Mouse (Mus musculus) heart, embryonic 14.5 days (tissue): ENCODE results near the gene Dqx1. TPM values are rescaled to one million over a fixed set of nuclear protein-coding genes. Genes with fewer than 3 reads are reported as not detected.
A peak's percentile ranks its signal among the peaks of the same experiment; 100 is the strongest.

Experiments used
- ATAC-seq: fragments of 200-750 bp; cut with Nextera tagmentation; 2 replicates; pipeline ENCODE4 v1.8.0; 2017; ENCODE audit warnings: low read depth, moderate TSS enrichment; ENCODE audit not compliant: insufficient number of reproducible peaks, insufficient read depth, low FRiP score
- H3K27ac ChIP-seq, 2 experiments: fragments of 200-500 bp in 1 of 2; fragments of 300-500 bp in 1 of 2; sonication (generic) in 1 of 2; replicated peaks in 1 of 2; 2 replicates each; pipeline ENCODE4 v1.5.1; 2012 to 2014; ENCODE audit warnings: low read depth in 2 of 2, low read length in 2 of 2, control low read depth in 1 of 2, mild to moderate bottlenecking in 1 of 2, mixed read lengths in 1 of 2; ENCODE audit not compliant: control insufficient read depth in 1 of 2, insufficient read depth in 1 of 2
- H3K27me3 ChIP-seq: fragments of 300-500 bp; sonication (generic); 2 replicates; pipeline ENCODE4 v1.6.1; 2014; ENCODE audit warnings: mild to moderate bottlenecking, low read length, control low read depth; ENCODE audit not compliant: control insufficient read depth, insufficient read depth
- H3K36me3 ChIP-seq: fragments of 300-500 bp; sonication (generic); 2 replicates; pipeline ENCODE4 v1.6.1; 2014; ENCODE audit warnings: mild to moderate bottlenecking, control low read depth, low read length, mixed read lengths; ENCODE audit not compliant: control insufficient read depth, insufficient read depth
- H3K4me1 ChIP-seq, 2 experiments: fragments of 200-500 bp in 1 of 2; fragments of 300-500 bp in 1 of 2; sonication (generic) in 1 of 2; 2 replicates each; pipeline ENCODE4 v1.6.1; 2012 to 2014; ENCODE audit warnings: low read length in 2 of 2, control low read depth in 1 of 2, mixed read lengths in 1 of 2; ENCODE audit not compliant: control insufficient read depth in 2 of 2, insufficient read depth in 2 of 2
- H3K4me2 ChIP-seq: fragments of 300-500 bp; sonication (generic); 2 replicates; pipeline ENCODE4 v1.6.1; 2014; ENCODE audit warnings: mild to moderate bottlenecking, low read length
- H3K4me3 ChIP-seq, 2 experiments: fragments of 200-500 bp in 1 of 2; fragments of 300-500 bp in 1 of 2; sonication (generic) in 1 of 2; 2 replicates each; pipeline ENCODE4 v1.5.1; 2012 to 2014; ENCODE audit warnings: low read length in 2 of 2, mild to moderate bottlenecking in 2 of 2, control low read depth in 1 of 2, low read depth in 1 of 2, moderate library complexity in 1 of 2; ENCODE audit not compliant: control insufficient read depth in 1 of 2, insufficient read depth in 1 of 2
- H3K9ac ChIP-seq: fragments of 300-500 bp; sonication (generic); 2 replicates; pipeline ENCODE4 v1.6.1; 2014; ENCODE audit warnings: mild to moderate bottlenecking, low read length
- H3K9me3 ChIP-seq: fragments of 300-500 bp; sonication (generic); 2 replicates; pipeline ENCODE4 v1.6.1; 2016; ENCODE audit warnings: low read length, control low read depth; ENCODE audit not compliant: control insufficient read depth
- WGBS: fragments of 180-500 bp; shearing (Covaris S2); extraction: QIAGEN DNeasy Blood & Tissue Kit; methylation state at CpG from one replicate; pipeline ENCODE4 v1.1.7; 2014; 5-methylcytosine and 5-hydroxymethylcytosine counted together
- polyA plus RNA-seq: library from polyadenylated mRNA; unstranded; fragments of >200 nt; fragmentation: Nextera tagmentation; extraction: Ambion mirVana; gene quantifications from 2 replicates; pipeline ENCODE4 v1.2.1, GENCODE M21; 2014

Gene Dqx1
- polyA plus RNA-seq, 1 experiment from 2014 or later, result 0.46 TPM

DNA sequence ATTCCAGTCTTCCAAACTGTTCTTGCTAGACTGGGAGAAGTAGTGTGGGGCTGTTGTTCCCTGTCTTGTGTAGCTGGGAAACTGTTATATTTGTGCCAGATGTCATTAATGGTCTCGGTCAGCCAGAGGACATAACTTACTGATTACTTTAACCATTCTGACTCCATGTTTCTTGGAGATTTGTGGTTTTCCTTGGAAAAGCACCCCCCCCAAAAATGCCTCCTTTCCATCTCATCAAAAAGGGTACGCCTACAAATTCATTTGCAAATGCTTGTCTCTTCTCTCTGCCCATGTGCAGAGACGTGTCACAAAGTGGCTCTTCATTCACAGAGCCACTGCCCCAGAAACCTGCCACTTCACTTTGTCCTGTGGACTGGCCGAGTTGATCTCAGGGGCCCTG lies 33.2 kb upstream of the Dqx1 start:
- WGBS, result 74% methylated on average over 4 of the region's 4 CpGs
- Histone ChIP-seq H3K27me3 (peaks cover 16% of the 10 kb centered on the region), H3K4me2 (no peak overlapping the region), H3K27ac (no peak overlapping the region), H3K36me3 (no peaks in the 10 kb centered on the region), H3K4me1 (peaks cover 0 to 6% of the 10 kb centered on the region in 2 experiments; a peak in 1 of 4 replicates), H3K9me3 (no peaks in the 10 kb centered on the region), H3K9ac (no peak overlapping the region), H3K4me3 (no peak overlapping the region)
- ATAC-seq, result no peak

DNA sequence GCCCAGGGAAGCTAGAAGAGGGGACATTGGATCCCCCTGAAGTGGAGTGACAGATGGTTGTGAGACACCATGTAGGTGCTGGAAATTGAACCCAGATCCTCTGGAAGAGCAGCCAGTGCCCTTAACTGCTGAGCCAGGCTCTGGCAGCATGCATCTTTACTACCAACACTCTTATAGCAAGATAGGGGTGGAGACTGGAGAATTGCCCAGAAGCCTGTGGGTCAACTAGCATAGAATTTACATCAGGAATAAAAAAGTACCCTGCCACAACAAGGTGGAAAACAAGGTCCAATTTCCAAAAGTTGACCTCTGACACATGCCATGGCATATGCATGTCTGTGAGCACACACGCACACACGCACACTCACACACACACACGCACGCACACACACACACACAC lies 32.4 kb upstream of the Dqx1 start:
- Histone ChIP-seq H3K4me3 (no peak overlapping the region), H3K27ac (no peak overlapping the region), H3K4me1 (peaks cover 3 to 13% of the 10 kb centered on the region in 2 experiments; a peak in 3 of 4 replicates), H3K9ac (no peak overlapping the region), H3K4me2 (no peak overlapping the region), H3K27me3 (peaks cover 16% of the 10 kb centered on the region), H3K36me3 (no peaks in the 10 kb centered on the region), H3K9me3 (no peaks in the 10 kb centered on the region)
- no peak for ATAC-seq
- 93% methylated on average over 4 of the region's 4 CpGs for WGBS

- no peaks in the 10 kb centered on the region for H3K9me3 ChIP-seq
- ATAC-seq, result no peak
- no peak overlapping the region for H3K9ac ChIP-seq
- no peak overlapping the region for H3K4me3 ChIP-seq
- H3K4me2 ChIP-seq, result no peak overlapping the region
- peaks cover 27% of the 10 kb centered on the region for H3K27me3 ChIP-seq
- 0 out of 2 replicates have a peak, but pooled peaks cover 4% of the 10 kb centered on the region for H3K36me3 ChIP-seq
- 76% methylated on average over 8 of the region's 8 CpGs for WGBS
- no peak overlapping the region for H3K27ac ChIP-seq
- peaks cover 8 to 18% of the 10 kb centered on the region in 2 experiments for H3K4me1 ChIP-seq
Measured at GRCm38 (mm10) chr6:83027293-83027692, 30.4 kb upstream of the Dqx1 start.

DNA sequence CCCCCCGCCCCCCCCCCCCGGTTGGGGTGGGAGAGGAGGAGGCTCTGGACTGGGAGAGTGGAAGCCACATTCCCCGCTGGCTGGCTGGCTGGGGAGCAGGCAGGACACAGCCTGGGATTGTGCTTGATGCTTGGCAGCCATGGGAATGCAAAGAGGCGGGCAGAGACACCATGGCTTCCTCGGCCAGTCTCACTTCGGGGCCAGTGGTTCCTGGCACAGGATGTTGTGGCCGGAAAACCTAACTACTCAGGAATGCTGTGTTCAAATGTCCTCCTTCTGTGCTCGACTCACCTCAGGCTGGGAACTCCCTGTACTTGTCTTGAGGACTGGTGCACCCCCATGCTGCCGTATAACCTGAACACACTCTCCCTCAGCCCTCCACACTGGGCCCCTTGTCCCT lies 29.9 kb upstream of the Dqx1 start:
- no peaks in the 10 kb centered on the region for H3K9me3 ChIP-seq
- 43% methylated on average over 7 of the region's 9 CpGs for WGBS
- 0 out of 2 replicates have a peak, but pooled peaks cover 4% of the 10 kb centered on the region for H3K36me3 ChIP-seq
- ATAC-seq, result no peak
- H3K27me3 ChIP-seq, result peaks cover 27% of the 10 kb centered on the region
- no peak overlapping the region for H3K4me3 ChIP-seq
- H3K9ac ChIP-seq, result no peak overlapping the region
- H3K4me1 ChIP-seq, result peaks cover 10 to 18% of the 10 kb centered on the region in 2 experiments
- no peak overlapping the region for H3K27ac ChIP-seq
- H3K4me2 ChIP-seq, result no peak overlapping the region

- Histone ChIP-seq H3K4me3 (no peak overlapping the region), H3K9me3 (no peaks in the 10 kb centered on the region), H3K36me3 (0 out of 2 replicates have a peak, but pooled peaks cover 4% of the 10 kb centered on the region), H3K27ac (no peak overlapping the region), H3K4me1 (peaks cover 15 to 23% of the 10 kb centered on the region in 2 experiments), H3K9ac (no peak overlapping the region), H3K27me3 (peaks cover 27% of the 10 kb centered on the region), H3K4me2 (no peak overlapping the region)
- 45% methylated on average over 10 of the region's 10 CpGs for WGBS
- no peak for ATAC-seq
Measured at GRCm38 (mm10) chr6:83029777-83030176, 27.9 kb upstream of the Dqx1 start.

DNA sequence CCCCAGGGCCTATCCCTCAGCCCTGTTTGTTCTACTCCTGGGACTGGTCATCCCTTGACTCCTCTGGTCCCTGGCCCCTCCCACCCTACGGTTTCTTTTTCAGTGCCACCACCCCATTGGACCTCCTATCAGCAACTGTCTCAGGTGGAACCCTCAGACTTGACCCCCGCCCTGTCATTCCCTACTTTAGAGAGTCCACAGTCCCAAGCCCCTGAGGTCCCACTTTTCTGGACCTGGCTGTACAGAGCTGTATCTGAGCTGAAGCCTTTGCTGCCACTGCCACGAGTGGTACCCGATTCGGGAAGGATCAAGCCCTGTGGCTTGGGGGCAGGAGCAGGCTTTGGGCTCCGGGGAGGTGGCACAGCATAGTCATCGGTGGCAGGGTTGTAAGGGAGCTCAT lies 26.5 kb upstream of the Dqx1 start:
- Histone ChIP-seq H3K9me3 (no peaks in the 10 kb centered on the region), H3K9ac (no peak overlapping the region), H3K36me3 (0 out of 2 replicates have a peak, but pooled peaks cover 4% of the 10 kb centered on the region), H3K4me3 (no peak overlapping the region), H3K4me1 (peaks cover 15 to 23% of the 10 kb centered on the region in 2 experiments), H3K27ac (no peak overlapping the region), H3K4me2 (no peak overlapping the region), H3K27me3 (peaks cover 27% of the 10 kb centered on the region)
- ATAC-seq, result no peak
- 74% methylated on average over 7 of the region's 7 CpGs for WGBS

GRCm38 (mm10) chr6:83031921-83032590 lies 25.6 kb upstream of the Dqx1 start:
- 51% methylated on average over 18 of the region's 18 CpGs for WGBS
- peak overlapping the region; percentile 92 for H3K4me2 ChIP-seq
- 0 out of 2 replicates have a peak, but pooled peaks cover 4% of the 10 kb centered on the region for H3K36me3 ChIP-seq
- no peak for ATAC-seq
- H3K9ac ChIP-seq, result peak overlapping the region; percentile 83; the same call in 1 of the 2 replicates
- peaks cover 15 to 23% of the 10 kb centered on the region in 2 experiments for H3K4me1 ChIP-seq
- H3K27ac ChIP-seq, result no peak overlapping the region
- peak overlapping the region; percentile 68 to 75 for H3K4me3 ChIP-seq
- peaks cover 26% of the 10 kb centered on the region for H3K27me3 ChIP-seq
- H3K9me3 ChIP-seq, result no peaks in the 10 kb centered on the region
